Mouse (Mus musculus): ENCODE results near the gene Kcnf1. TPM values are rescaled to one million over a fixed set of nuclear protein-coding genes. Genes with fewer than 3 reads are reported as not detected.

Gene Kcnf1
- 0.68 TPM for total RNA-seq (2023)

DNA sequence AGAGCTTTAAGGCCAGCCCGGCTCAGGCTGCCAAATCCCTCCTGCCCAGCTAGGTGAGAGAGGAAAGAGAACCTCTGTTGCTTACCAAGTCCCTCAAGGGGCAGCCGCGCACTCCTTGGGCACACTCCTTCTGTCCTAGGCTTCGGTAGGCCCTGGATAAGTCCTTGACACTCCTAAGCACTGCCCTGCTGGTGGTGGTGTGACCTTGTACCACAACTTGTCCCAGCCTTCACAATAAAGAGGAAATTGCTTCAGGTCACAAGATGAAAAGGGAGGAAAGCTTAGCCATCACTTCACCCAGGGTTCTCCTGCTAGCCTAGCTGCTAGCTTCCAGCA is at the start of gene Kcnf1:
Gene Kcnf1 (minus strand): TSS at position 132 of the 336 bp plus-strand sequence.

Other genes with a start within 250 kb of the Kcnf1 start
- 16.0 TPM for gene Pqlc3, start 176.5 kb downstream of the Kcnf1 start, total RNA-seq (2023)
- not detected for gene 2410004P03Rik, start 165.2 kb downstream of the Kcnf1 start, total RNA-seq (2023)
- 79.8 TPM for gene Pdia6, start 89.7 kb upstream of the Kcnf1 start, total RNA-seq (2023)
- not detected for gene Atp6v1c2, start 152.5 kb upstream of the Kcnf1 start, total RNA-seq (2023)
- gene Nol10, start 171.6 kb upstream of the Kcnf1 start, total RNA-seq (2023) = 17.8 TPM

Measured in CD4-positive naive resting alpha-beta T cell, adult 57 days (primary cell).